Mouse (Mus musculus) forebrain, embryonic 15.5 days (tissue): ENCODE data around the gene Pnkp. TPM values are rescaled to one million over a fixed set of nuclear protein-coding genes. Genes with fewer than 3 reads are reported as not detected.
A peak's percentile ranks its signal among the peaks of the same experiment; 100 is the strongest.

Source experiments
- ATAC-seq: fragments of 200-750 bp; cut with Nextera tagmentation; replicated peaks from 2 replicates; pipeline ENCODE4 v1.8.0; 2017; ENCODE audit warnings: mild to moderate bottlenecking, moderate TSS enrichment, moderate library complexity
- H3K27ac ChIP-seq: fragments of 300-500 bp; sonication (generic); replicated peaks from 2 replicates; pipeline ENCODE4 v1.5.1; 2015; ENCODE audit warnings: mild to moderate bottlenecking, inconsistent platforms
- H3K27me3 ChIP-seq: fragments of 300-500 bp; sonication (generic); 2 replicates; pipeline ENCODE4 v1.6.1; 2015; ENCODE audit warnings: inconsistent platforms
- H3K36me3 ChIP-seq: fragments of 300-500 bp; sonication (generic); 2 replicates; pipeline ENCODE4 v1.6.1; 2015; ENCODE audit warnings: mild to moderate bottlenecking, inconsistent platforms
- H3K4me1 ChIP-seq: fragments of 300-500 bp; sonication (generic); 2 replicates; pipeline ENCODE4 v1.6.1; 2015; ENCODE audit warnings: inconsistent platforms
- H3K4me2 ChIP-seq: fragments of 300-500 bp; sonication (generic); replicated peaks from 2 replicates; pipeline ENCODE4 v1.6.1; 2015; ENCODE audit warnings: mild to moderate bottlenecking, inconsistent platforms
- H3K4me3 ChIP-seq: fragments of 300-500 bp; sonication (generic); 2 replicates; pipeline ENCODE4 v1.5.1; 2015; ENCODE audit warnings: mild to moderate bottlenecking, inconsistent platforms
- H3K9ac ChIP-seq: fragments of 300-500 bp; sonication (generic); replicated peaks from 2 replicates; pipeline ENCODE4 v1.6.1; 2015; ENCODE audit warnings: mild to moderate bottlenecking, inconsistent platforms
- H3K9me3 ChIP-seq: fragments of 300-500 bp; sonication (generic); 2 replicates; pipeline ENCODE4 v1.6.1; 2016; ENCODE audit warnings: inconsistent platforms
- WGBS: fragments of 180-500 bp; shearing (Covaris S2); methylation state at CpG from one replicate; pipeline ENCODE4 v1.1.7; 2015; ENCODE audit warnings: mixed read lengths; 5-methylcytosine and 5-hydroxymethylcytosine counted together
- polyA plus RNA-seq: library from polyadenylated mRNA; unstranded; fragments of >200 nt; fragmentation: Nextera tagmentation; extraction: Ambion mirVana; gene quantifications from 2 replicates; pipeline ENCODE4 v1.2.1, GENCODE M21; 2015

Gene Pnkp
- polyA plus RNA-seq, 1 experiment from 2014 or later, result 32.1 TPM

DNA sequence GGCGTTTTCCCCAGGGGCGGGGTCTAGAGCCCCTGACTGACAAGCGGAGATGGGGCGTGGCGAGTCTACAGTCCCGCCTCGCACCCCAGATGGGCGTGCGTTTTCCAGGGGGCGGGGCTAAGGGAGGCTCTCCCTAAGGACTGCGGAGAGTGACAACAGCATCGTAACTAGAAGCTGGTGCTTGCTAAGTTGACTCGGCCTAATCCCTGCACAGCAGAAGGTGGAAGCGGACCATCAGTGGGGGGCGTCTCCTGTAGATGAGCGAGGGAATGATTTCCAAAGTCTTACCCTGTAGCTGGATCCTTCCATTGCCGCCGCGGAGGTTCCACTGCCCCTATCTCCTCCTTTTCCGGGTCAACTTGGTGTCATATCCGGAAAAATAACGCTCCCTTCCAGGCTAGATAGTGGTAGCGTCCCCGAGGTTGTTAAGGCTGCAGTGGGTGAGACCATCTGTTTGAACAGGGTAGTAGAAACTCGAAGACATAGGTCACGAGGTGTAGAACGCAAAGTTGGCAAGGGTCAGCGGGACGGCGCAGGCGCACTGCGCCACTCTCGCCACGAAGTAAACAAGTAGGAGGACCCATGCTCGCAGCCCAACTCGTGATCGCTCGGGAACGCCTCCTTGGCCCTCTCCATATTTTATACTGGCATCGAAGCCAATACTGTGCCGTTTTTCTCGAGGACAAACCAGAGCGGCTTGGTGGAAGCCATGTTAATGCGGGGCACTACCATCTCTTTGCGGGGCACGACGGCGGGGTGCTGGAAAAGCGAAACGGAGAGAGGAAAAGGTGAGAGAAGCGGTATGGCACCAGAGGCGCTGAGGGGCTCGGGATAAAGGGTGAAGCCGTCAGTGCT lies 8.2 kb upstream of the Pnkp start, which contains the start of the genes Akt1s1 and Tbc1d17:
Gene Akt1s1, plus strand, starts transcription at position 431 of the 855 bp plus-strand sequence.
Gene Tbc1d17, minus strand, starts transcription at position 519 of the 855 bp plus-strand sequence.
- H3K9me3 ChIP-seq, result no peaks in the 10 kb centered on the region
- no peaks in the 10 kb centered on the region for H3K27me3 ChIP-seq
- peak within 1 kb of the TSS; percentile 60 for H3K4me2 ChIP-seq
- peak within 1 kb of the TSS; percentile 76 for H3K9ac ChIP-seq
- peak within 1 kb of the TSS; percentile 100 for H3K27ac ChIP-seq
- under 1% methylated on average over 54 of the region's 54 CpGs for WGBS
- H3K4me3 ChIP-seq, result peak within 1 kb of the TSS; percentile 78
- H3K4me1 ChIP-seq, result peaks cover 37% of the 10 kb centered on the region
- peaks cover 30% of the 10 kb centered on the region for H3K36me3 ChIP-seq
- ATAC-seq, result peak; percentile 89

DNA sequence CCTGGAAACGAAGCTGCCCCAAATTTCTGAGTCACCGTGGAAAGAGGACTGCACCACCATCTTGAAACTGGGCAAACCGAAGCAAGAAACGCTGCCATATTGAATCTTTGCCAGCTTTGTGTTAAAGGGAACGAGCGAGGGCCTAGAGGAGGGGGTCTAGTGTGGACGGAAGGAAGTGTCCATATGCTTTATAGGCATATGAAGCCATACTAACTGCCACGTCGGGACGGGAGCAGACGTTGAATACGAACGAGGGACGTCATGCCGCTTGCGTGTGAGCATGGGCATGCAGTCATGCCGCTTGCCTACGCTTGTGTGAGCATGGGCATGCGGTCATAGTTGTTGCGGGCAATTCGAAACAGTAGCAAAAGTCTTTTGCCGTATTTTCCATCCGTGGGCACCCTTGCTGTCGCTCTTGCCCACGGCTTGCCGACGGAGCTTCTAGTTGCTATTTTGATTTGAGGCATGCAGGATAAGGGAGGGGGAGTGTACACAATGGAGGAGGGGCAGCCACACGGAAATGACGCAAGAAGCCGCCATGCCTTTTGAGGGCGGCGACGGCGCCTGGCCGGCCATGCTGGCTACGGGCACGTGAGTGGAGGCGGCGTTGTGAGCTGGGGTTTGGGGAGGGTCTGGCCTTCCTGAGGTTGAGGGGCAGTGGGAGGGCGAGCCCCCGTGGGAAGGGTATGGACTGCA lies 7.4 kb upstream of the Pnkp start:
- H3K27ac ChIP-seq, result peak overlapping the region; percentile 100
- under 1% methylated on average over 41 of the region's 41 CpGs for WGBS
- ATAC-seq, result peak; percentile 73
- H3K27me3 ChIP-seq, result no peaks in the 10 kb centered on the region
- peaks cover 45% of the 10 kb centered on the region for H3K4me1 ChIP-seq
- peak overlapping the region; percentile 78 for H3K4me3 ChIP-seq
- peak overlapping the region; percentile 60 for H3K4me2 ChIP-seq
- peak overlapping the region; percentile 76 for H3K9ac ChIP-seq
- H3K9me3 ChIP-seq, result no peaks in the 10 kb centered on the region
- H3K36me3 ChIP-seq, result peaks cover 22% of the 10 kb centered on the region

DNA sequence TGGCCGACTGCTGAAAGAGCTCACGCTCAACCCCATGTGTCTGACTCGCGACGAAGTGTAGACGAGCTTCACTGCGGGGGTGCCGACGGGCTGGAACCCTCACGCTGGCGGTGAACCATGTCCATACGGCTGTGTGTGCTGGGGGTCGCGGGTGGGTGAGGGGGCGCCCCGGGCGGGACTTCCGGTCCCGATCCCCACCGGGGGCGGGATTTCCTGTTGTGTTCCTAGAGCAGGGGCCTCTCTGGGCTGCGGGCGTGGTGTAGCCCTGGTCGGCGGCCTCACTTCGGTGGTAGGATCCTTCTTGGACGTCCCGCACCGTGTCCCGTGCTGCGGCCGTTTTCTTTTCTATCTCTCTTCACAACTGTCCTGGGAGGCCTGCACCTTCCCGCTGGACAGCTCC lies 6.8 kb upstream of the Pnkp start:
- H3K27ac ChIP-seq, result peak overlapping the region; percentile 100
- peaks cover 51% of the 10 kb centered on the region for H3K4me1 ChIP-seq
- H3K9ac ChIP-seq, result peak overlapping the region; percentile 76
- no peaks in the 10 kb centered on the region for H3K9me3 ChIP-seq
- H3K27me3 ChIP-seq, result no peaks in the 10 kb centered on the region
- peak overlapping the region; percentile 78 for H3K4me3 ChIP-seq
- peaks cover 16% of the 10 kb centered on the region for H3K36me3 ChIP-seq
- peak overlapping the region; percentile 60 for H3K4me2 ChIP-seq
- peak; percentile 33 for ATAC-seq
- WGBS, result 2% methylated on average over 33 of the region's 33 CpGs

GRCm38 (mm10) chr7:44850789-44851624 lies 5.9 kb upstream of the Pnkp start:
- H3K36me3 ChIP-seq, result peaks cover 8% of the 10 kb centered on the region
- WGBS, result 80% methylated on average over 8 of the region's 8 CpGs
- H3K4me3 ChIP-seq, result peak overlapping the region; percentile 78
- peak overlapping the region; percentile 60 for H3K4me2 ChIP-seq
- no peak for ATAC-seq
- H3K9me3 ChIP-seq, result no peaks in the 10 kb centered on the region
- H3K27ac ChIP-seq, result no peak overlapping the region
- peak overlapping the region; percentile 76 for H3K9ac ChIP-seq
- no peaks in the 10 kb centered on the region for H3K27me3 ChIP-seq
- peaks cover 55% of the 10 kb centered on the region for H3K4me1 ChIP-seq

GRCm38 (mm10) chr7:44851625-44852234 lies 5.2 kb upstream of the Pnkp start:
- Histone ChIP-seq H3K9me3 (no peaks in the 10 kb centered on the region), H3K36me3 (peaks cover under 1% of the 10 kb centered on the region; the same call in 1 of the 2 replicates), H3K4me1 (peaks cover 59% of the 10 kb centered on the region), H3K9ac (no peak overlapping the region), H3K4me3 (peak overlapping the region; percentile 78; the same call in 1 of the 2 replicates), H3K27me3 (no peaks in the 10 kb centered on the region), H3K27ac (no peak overlapping the region), H3K4me2 (no peak overlapping the region)
- no peak for ATAC-seq
- 90% methylated on average over 12 of the region's 12 CpGs for WGBS

- no peaks in the 10 kb centered on the region; the same call in 1 of the 2 replicates for H3K36me3 ChIP-seq
- H3K9me3 ChIP-seq, result no peaks in the 10 kb centered on the region
- peaks cover 57% of the 10 kb centered on the region for H3K4me1 ChIP-seq
- no peak overlapping the region for H3K4me3 ChIP-seq
- H3K27me3 ChIP-seq, result no peaks in the 10 kb centered on the region
- H3K9ac ChIP-seq, result no peak overlapping the region
- H3K27ac ChIP-seq, result no peak overlapping the region
- ATAC-seq, result no peak
- WGBS, result 93% methylated on average over 36 of the region's 36 CpGs
- H3K4me2 ChIP-seq, result no peak overlapping the region
These were observed 4.5 kb upstream of the Pnkp start for GRCm38 (mm10) chr7:44852259-44853027.

DNA sequence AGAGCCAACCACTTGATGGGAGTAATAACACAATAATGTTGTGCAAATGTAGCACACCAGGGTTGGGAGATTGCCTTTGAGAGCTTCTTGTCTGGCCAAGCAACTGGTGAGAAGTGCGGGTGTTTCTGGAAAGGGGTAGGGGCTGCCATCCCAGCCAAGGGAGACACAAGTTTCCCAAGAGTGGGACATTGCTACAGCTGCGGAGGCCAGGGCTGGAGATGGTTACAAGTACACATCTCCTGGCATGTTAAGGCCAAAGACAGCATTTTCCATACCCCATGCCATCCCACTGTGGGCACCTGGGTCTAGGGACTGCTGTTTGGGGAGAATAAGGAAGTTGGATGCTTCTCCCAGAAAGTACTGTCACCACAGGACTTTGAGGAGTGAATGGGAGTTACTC lies 3.9 kb upstream of the Pnkp start:
- no peak for ATAC-seq
- 95% methylated on average over 2 of the region's 2 CpGs for WGBS
- no peaks in the 10 kb centered on the region for H3K9me3 ChIP-seq
- no peaks in the 10 kb centered on the region for H3K27me3 ChIP-seq
- peaks cover 57% of the 10 kb centered on the region for H3K4me1 ChIP-seq
- no peak overlapping the region for H3K9ac ChIP-seq
- H3K4me2 ChIP-seq, result no peak overlapping the region
- H3K27ac ChIP-seq, result no peak overlapping the region
- H3K36me3 ChIP-seq, result no peaks in the 10 kb centered on the region; the same call in 1 of the 2 replicates
- no peak overlapping the region for H3K4me3 ChIP-seq

DNA sequence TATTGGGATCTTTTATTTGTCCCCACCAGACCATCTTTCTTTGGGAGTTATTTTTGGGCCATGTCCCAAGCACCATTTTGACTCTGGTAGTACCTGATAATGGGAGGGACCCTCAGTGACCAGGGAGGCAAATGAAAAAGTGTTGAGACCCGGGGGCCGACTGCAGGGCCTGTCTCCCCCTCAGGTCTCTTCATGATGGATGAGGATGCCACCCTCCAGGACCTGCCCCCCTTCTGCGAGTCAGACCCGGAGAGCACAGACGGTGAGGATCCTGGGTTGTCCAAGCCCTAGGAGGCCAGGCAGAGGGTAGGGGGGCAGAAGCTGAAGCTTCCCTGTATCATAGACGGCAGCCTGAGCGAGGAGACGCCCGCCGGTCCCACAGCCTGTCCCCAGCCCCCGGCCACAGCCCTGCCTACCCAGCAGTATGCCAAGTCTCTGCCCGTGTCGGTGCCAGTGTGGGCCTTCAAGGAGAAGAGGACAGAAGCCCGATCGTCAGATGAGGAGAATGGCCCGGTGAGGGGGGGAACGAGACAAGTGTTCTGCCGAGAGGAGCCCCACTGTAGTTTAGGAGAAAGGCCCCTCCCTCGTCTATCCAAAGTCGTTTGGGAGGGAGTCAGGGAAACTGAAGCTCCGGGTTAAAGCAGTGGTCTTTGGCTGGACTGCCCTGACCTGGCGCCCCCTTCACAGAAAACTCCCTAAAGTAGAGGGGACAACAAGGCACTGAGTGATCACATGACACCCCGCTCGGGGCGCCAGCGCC lies 3.2 kb upstream of the Pnkp start:
- peaks cover 63% of the 10 kb centered on the region for H3K4me1 ChIP-seq
- WGBS, result 25% methylated on average over 26 of the region's 26 CpGs

DNA sequence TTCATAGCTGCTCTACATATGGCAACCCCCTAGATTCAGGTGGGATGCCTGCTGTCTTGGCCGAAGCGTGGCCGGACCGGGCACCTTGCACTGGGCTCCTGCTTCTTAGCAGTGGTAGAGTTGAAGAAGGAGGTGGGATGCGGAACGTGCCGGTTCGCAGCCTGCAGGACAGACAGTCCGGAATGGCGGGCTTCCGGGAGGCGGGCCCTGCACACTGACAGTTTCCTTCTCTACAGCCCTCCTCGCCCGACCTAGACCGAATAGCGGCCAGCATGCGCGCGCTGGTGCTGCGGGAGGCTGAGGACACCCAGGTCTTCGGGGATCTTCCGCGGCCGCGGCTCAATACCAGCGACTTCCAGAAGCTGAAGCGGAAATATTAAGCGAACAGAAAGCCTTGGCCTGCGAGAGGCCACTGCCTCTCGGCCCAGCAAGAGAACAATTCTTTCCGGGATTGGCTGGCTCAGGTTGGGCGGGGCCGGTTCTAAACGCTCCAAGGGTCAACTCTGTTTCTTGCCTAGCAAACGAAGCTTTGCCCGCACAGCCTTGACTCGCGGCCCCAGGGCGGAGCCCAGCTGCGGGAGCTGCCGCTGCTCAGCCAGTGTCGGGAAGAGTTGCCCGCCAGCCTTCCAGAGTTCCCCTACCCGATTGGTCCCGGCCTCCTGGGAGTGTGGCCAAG lies 2.4 kb upstream of the Pnkp start:
- H3K27me3 ChIP-seq, result no peaks in the 10 kb centered on the region
- peak overlapping the region; percentile 48 for H3K4me3 ChIP-seq
- no peak for ATAC-seq
- H3K4me1 ChIP-seq, result peaks cover 63% of the 10 kb centered on the region
- H3K27ac ChIP-seq, result peak overlapping the region; percentile 86
- WGBS, result 1% methylated on average over 45 of the region's 45 CpGs
- peak overlapping the region; percentile 77 for H3K4me2 ChIP-seq
- no peaks in the 10 kb centered on the region for H3K9me3 ChIP-seq
- peak overlapping the region; percentile 60 for H3K9ac ChIP-seq
- no peaks in the 10 kb centered on the region; the same call in 1 of the 2 replicates for H3K36me3 ChIP-seq

More for the DNA sequence above, 3.2 kb upstream of the Pnkp start:
- ATAC-seq, result no peak
- H3K4me2 ChIP-seq, result peak overlapping the region; percentile 77
- H3K9ac ChIP-seq, result peak overlapping the region; percentile 60
- peak overlapping the region; percentile 48 for H3K4me3 ChIP-seq
- H3K36me3 ChIP-seq, result no peaks in the 10 kb centered on the region; the same call in 1 of the 2 replicates
- H3K9me3 ChIP-seq, result no peaks in the 10 kb centered on the region
- peak overlapping the region; percentile 86 for H3K27ac ChIP-seq
- no peaks in the 10 kb centered on the region for H3K27me3 ChIP-seq

- ATAC-seq, result no peak
- no peaks in the 10 kb centered on the region for H3K27me3 ChIP-seq
- H3K9ac ChIP-seq, result peak overlapping the region; percentile 60
- H3K4me3 ChIP-seq, result peak overlapping the region; percentile 48
- no peaks in the 10 kb centered on the region; the same call in 1 of the 2 replicates for H3K36me3 ChIP-seq
- peaks cover 63% of the 10 kb centered on the region for H3K4me1 ChIP-seq
- peak overlapping the region; percentile 77 for H3K4me2 ChIP-seq
- WGBS, result 24% methylated on average over 10 of the region's 10 CpGs
- H3K9me3 ChIP-seq, result no peaks in the 10 kb centered on the region
- peak overlapping the region; percentile 86 for H3K27ac ChIP-seq
These were observed 1.9 kb upstream of the Pnkp start for GRCm38 (mm10) chr7:44855036-44855435.
